Mouse (Mus musculus): Measurements from ENCODE around the gene Srrm4. TPM values are rescaled to one million over a fixed set of nuclear protein-coding genes. Genes with fewer than 3 reads are reported as not detected.

Gene Srrm4
- polyA plus RNA-seq, 1 experiment from 2014 or later = 23.7 TPM

DNA sequence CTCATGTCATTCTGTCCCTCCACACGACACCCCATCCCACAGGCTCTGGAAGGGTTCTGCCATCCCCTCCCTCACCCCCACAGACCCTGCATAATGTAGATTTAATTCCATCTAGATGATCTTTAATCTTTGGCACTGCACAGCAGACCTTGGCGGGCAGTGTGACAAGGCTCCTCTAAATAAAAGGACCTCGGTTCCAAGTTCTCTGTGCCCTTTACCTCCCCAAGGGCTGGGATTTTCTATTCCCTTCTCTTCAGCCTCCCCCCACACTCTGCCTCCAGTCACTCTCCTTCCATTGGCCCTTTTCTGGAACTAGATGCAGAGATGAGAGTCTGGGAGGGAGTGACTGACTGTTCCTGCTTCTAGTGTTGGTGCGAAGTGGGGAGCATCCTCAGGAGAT is 202.3 kb downstream of the Srrm4 start:
- no peak overlapping the region for H3K9ac ChIP-seq
- no peaks in the 10 kb centered on the region for H3K9me3 ChIP-seq
- whole genome bisulfite sequencing = 86% methylated on average over 4 of the region's 4 CpGs
- H3K27ac ChIP-seq = no peak overlapping the region
- ATAC-seq (ENCODE audit: low FRiP score, low read depth) = no peak
- H3K4me1 ChIP-seq = no peaks in the 10 kb centered on the region
- H3K27me3 ChIP-seq (replicated peaks) = no peaks in the 10 kb centered on the region
- no peaks in the 10 kb centered on the region for H3K36me3 ChIP-seq
- no peak overlapping the region for H3K4me2 ChIP-seq (replicated peaks)
- H3K4me3 ChIP-seq = no peak overlapping the region

Other genes starting within 250 kb of the Srrm4 start
- 4.4 and 5.4 TPM in 2 replicates for gene Hspb8, start 169.0 kb downstream of the Srrm4 start, polyA plus RNA-seq (2016; fragmentation: Nextera tagmentation; extraction: Ambion mirVana)

Data from neural tube, embryonic 12.5 days (tissue).